Mouse (Mus musculus): ENCODE data around the gene Ahrr.

GRCm38 (mm10) chr13:74314616-74315015, 22.5 kb upstream of the Ahrr start:
- no peak for TF ChIP-seq POLR2A (IDR thresholded peaks at IDR 0.05; ENCODE audit: borderline replicate concordance, extremely low read depth, insufficient read depth, insufficient read length, poor library complexity, severe bottlenecking)
- no peak for TF ChIP-seq CTCF (IDR thresholded peaks at IDR 0.05; ENCODE audit: borderline replicate concordance, extremely low read depth, insufficient read depth, insufficient read length)
